Mouse (Mus musculus): Measurements from ENCODE around the gene Pheta1.

GRCm38 (mm10) chr5:121813744-121814143 is 35.0 kb upstream of the Pheta1 start:
- TF ChIP-seq CTCF (IDR thresholded peaks at IDR 0.05; ENCODE audit: borderline replicate concordance, insufficient read depth, low read depth, low read length) (no peak), POLR2A (IDR thresholded peaks at IDR 0.05; ENCODE audit: borderline replicate concordance, insufficient read depth, low read length) (no peak)
